Mouse (Mus musculus) kidney, embryonic 14.5 days (tissue): ENCODE data around the gene Clta. TPM values are rescaled to one million over a fixed set of nuclear protein-coding genes. Genes with fewer than 3 reads are reported as not detected.

ENCODE experiments used
- ATAC-seq: fragments of 200-750 bp; cut with Nextera tagmentation; 2 replicates; pipeline ENCODE4 v1.8.0; 2017; ENCODE audit warnings: moderate number of reproducible peaks, mild to moderate bottlenecking, moderate TSS enrichment, moderate library complexity; ENCODE audit not compliant: low FRiP score, low TSS enrichment
- H3K27ac ChIP-seq: fragments of 300-500 bp; sonication (generic); 2 replicates; pipeline ENCODE4 v1.5.1; 2014; ENCODE audit warnings: low read depth, mild to moderate bottlenecking, low read length, moderate library complexity, mixed read lengths
- H3K27me3 ChIP-seq: fragments of 300-500 bp; sonication (generic); 2 replicates; pipeline ENCODE4 v1.6.1; 2014; ENCODE audit warnings: mild to moderate bottlenecking, low read length; ENCODE audit not compliant: control insufficient read depth, insufficient read depth
- H3K36me3 ChIP-seq: fragments of 300-500 bp; sonication (generic); 2 replicates; pipeline ENCODE4 v1.6.1; 2014; ENCODE audit warnings: low read length, mixed read lengths; ENCODE audit not compliant: control insufficient read depth, insufficient read depth
- H3K4me1 ChIP-seq: fragments of 300-500 bp; sonication (generic); 2 replicates; pipeline ENCODE4 v1.6.1; 2014; ENCODE audit warnings: low read length, mixed read lengths; ENCODE audit not compliant: control insufficient read depth, insufficient read depth
- H3K4me2 ChIP-seq: fragments of 300-500 bp; sonication (generic); replicated peaks from 2 replicates; pipeline ENCODE4 v1.6.1; 2014; ENCODE audit warnings: low read depth, mild to moderate bottlenecking, low read length
- H3K4me3 ChIP-seq: fragments of 300-500 bp; sonication (generic); 2 replicates; pipeline ENCODE4 v1.5.1; 2014; ENCODE audit warnings: mild to moderate bottlenecking, low read length
- H3K9ac ChIP-seq: fragments of 300-500 bp; sonication (generic); 2 replicates; pipeline ENCODE4 v1.6.1; 2014; ENCODE audit warnings: low read depth, mild to moderate bottlenecking, low read length, moderate library complexity
- H3K9me3 ChIP-seq: fragments of 300-500 bp; sonication (generic); 2 replicates; pipeline ENCODE4 v1.6.1; 2016; ENCODE audit warnings: low read length; ENCODE audit not compliant: control insufficient read depth
- WGBS: fragments of 180-500 bp; shearing (Covaris S2); extraction: QIAGEN DNeasy Blood & Tissue Kit; methylation state at CpG from one replicate; pipeline ENCODE4 v1.1.7; 2014; 5-methylcytosine and 5-hydroxymethylcytosine counted together
- polyA plus RNA-seq: library from polyadenylated mRNA; unstranded; fragments of >200 nt; fragmentation: Nextera tagmentation; extraction: Ambion mirVana; gene quantifications from 2 replicates; pipeline ENCODE4 v1.2.1, GENCODE M21; 2014

Clta gene
- polyA plus RNA-seq, 1 experiment from 2014 or later, result 242 TPM

GRCm38 (mm10) chr4:43978521-43979443 lies 25.5 kb upstream of the Clta start:
- peaks cover 2% of the 10 kb centered on the region; the same call in 1 of the 2 replicates for H3K4me1 ChIP-seq
- no peak overlapping the region for H3K9ac ChIP-seq
- no peak overlapping the region for H3K4me3 ChIP-seq
- no peaks in the 10 kb centered on the region for H3K27me3 ChIP-seq
- peak; percentile 72 for ATAC-seq
- 0 out of 2 replicates have a peak, but pooled peaks cover 2% of the 10 kb centered on the region for H3K36me3 ChIP-seq
- no peaks in the 10 kb centered on the region for H3K9me3 ChIP-seq
- no peak overlapping the region for H3K4me2 ChIP-seq
- peak overlapping the region; percentile 61; the same call in 1 of the 2 replicates for H3K27ac ChIP-seq
- WGBS, result 30% methylated on average over 17 of the region's 17 CpGs

DNA sequence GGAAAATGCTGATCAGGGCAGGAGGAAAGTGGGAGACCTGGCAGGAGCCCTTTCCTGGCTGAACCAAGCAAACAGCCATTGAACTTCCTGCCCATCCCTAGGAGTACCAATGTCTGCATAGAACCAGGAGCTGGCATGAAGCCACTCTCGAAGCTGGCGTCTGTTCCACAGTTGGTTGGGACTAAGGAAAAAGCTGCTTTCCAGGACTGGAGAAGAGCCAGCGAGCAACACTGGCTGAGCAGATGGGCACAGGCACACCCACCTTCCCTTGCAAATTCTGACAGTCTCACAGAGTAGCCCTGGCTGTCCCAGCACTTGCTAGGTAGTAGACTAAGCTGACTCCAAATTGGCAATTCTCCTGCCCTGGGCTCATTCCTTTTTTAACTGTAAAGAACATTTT lies 24.5 kb upstream of the Clta start:
- ATAC-seq, result no peak

DNA sequence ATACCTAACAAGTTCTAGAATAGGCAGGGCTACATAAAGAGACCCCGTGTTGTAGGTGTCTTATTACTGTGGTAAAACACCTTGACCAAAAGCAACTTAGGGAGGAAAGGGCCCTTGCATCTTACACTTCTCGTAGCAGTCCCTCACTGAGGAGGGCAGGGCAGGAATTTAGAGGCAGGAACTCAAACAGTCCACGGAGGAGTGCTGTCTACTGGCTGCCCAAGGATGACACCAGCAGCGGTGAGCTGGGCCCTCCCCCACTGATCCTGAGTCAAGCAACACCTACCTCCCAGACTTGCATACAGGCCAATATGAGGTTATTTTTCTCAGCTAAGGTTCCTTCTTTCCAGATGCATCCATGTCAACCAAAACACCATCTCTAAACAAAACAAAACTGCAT lies 24.0 kb upstream of the Clta start:
- Histone ChIP-seq H3K27me3 (no peaks in the 10 kb centered on the region), H3K4me1 (peaks cover 2% of the 10 kb centered on the region; the same call in 1 of the 2 replicates), H3K36me3 (0 out of 2 replicates have a peak, but pooled peaks cover 2% of the 10 kb centered on the region), H3K27ac (no peak overlapping the region), H3K9me3 (no peaks in the 10 kb centered on the region), H3K4me3 (no peak overlapping the region), H3K4me2 (no peak overlapping the region), H3K9ac (no peak overlapping the region)
- no peak for ATAC-seq
- 76% methylated on average over 4 of the region's 4 CpGs for WGBS

More for the DNA sequence above, 24.5 kb upstream of the Clta start:
- Histone ChIP-seq H3K4me1 (peaks cover 2% of the 10 kb centered on the region; the same call in 1 of the 2 replicates), H3K9me3 (no peaks in the 10 kb centered on the region), H3K27ac (no peak overlapping the region), H3K4me3 (no peak overlapping the region), H3K36me3 (0 out of 2 replicates have a peak, but pooled peaks cover 2% of the 10 kb centered on the region), H3K4me2 (no peak overlapping the region), H3K9ac (no peak overlapping the region), H3K27me3 (no peaks in the 10 kb centered on the region)
- 84% methylated on average over 3 of the region's 3 CpGs for WGBS

DNA sequence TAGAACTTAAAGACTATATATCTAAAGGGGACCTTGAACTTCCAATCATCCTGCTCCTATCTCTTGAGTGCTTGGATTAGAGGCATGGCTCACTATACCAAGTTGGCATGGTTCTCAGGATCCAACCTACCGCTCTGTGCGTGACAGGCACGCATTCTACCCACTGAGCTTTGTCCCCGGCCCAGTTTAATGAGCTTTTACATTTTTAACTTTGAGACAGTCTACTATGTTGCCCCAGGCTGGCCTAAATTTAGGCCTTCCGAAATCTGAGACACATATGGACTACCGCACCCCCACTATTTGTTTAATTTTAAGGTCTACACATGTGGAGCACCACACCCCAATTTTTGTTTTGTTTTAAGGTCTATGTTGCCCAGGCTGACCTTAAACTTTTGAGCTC lies 23.4 kb upstream of the Clta start:
- H3K4me3 ChIP-seq, result no peak overlapping the region
- no peaks in the 10 kb centered on the region for H3K27me3 ChIP-seq
- ATAC-seq, result no peak
- H3K27ac ChIP-seq, result no peak overlapping the region
- WGBS, result 95% methylated on average over 6 of the region's 6 CpGs
- peaks cover 2% of the 10 kb centered on the region; the same call in 1 of the 2 replicates for H3K4me1 ChIP-seq
- H3K4me2 ChIP-seq, result no peak overlapping the region
- 0 out of 2 replicates have a peak, but pooled peaks cover 2% of the 10 kb centered on the region for H3K36me3 ChIP-seq
- H3K9me3 ChIP-seq, result no peaks in the 10 kb centered on the region
- no peak overlapping the region for H3K9ac ChIP-seq

GRCm38 (mm10) chr4:43981251-43981650 lies 23.0 kb upstream of the Clta start:
- Histone ChIP-seq H3K4me1 (peaks cover 2% of the 10 kb centered on the region; the same call in 1 of the 2 replicates), H3K9me3 (no peaks in the 10 kb centered on the region), H3K4me3 (no peak overlapping the region), H3K27me3 (no peaks in the 10 kb centered on the region), H3K27ac (no peak overlapping the region), H3K4me2 (no peak overlapping the region), H3K36me3 (0 out of 2 replicates have a peak, but pooled peaks cover under 1% of the 10 kb centered on the region), H3K9ac (no peak overlapping the region)
- no peak for ATAC-seq
- whole genome bisulfite sequencing, result 90% methylated on average over 7 of the region's 7 CpGs

- peak overlapping the region; percentile 62; the same call in 1 of the 2 replicates for H3K9ac ChIP-seq
- no peak overlapping the region for H3K27ac ChIP-seq
- H3K4me3 ChIP-seq, result peak overlapping the region; percentile 34
- ATAC-seq, result peak; percentile 93
- peak overlapping the region; percentile 65 for H3K4me2 ChIP-seq
- H3K4me1 ChIP-seq, result peaks cover 2% of the 10 kb centered on the region; the same call in 1 of the 2 replicates
- H3K9me3 ChIP-seq, result no peaks in the 10 kb centered on the region
- H3K36me3 ChIP-seq, result no peaks in the 10 kb centered on the region
- 2% methylated on average over 24 of the region's 24 CpGs for WGBS
- no peaks in the 10 kb centered on the region for H3K27me3 ChIP-seq
These were observed 22.1 kb upstream of the Clta start for GRCm38 (mm10) chr4:43982053-43982732.

GRCm38 (mm10) chr4:43983181-43983580 lies 21.1 kb upstream of the Clta start, which contains the start of gene Ccin:
Gene Ccin, plus strand, starts transcription at chr4:43983483.
- no peaks in the 10 kb centered on the region for H3K27me3 ChIP-seq
- WGBS, result 77% methylated on average over 11 of the region's 11 CpGs
- H3K4me3 ChIP-seq, result peak within 1 kb of the TSS; percentile 34
- H3K9ac ChIP-seq, result peak within 1 kb of the TSS; percentile 62; the same call in 1 of the 2 replicates
- peaks cover 2% of the 10 kb centered on the region; the same call in 1 of the 2 replicates for H3K4me1 ChIP-seq
- H3K4me2 ChIP-seq, result peak within 1 kb of the TSS; percentile 65
- H3K36me3 ChIP-seq, result no peaks in the 10 kb centered on the region
- no peak for ATAC-seq
- H3K9me3 ChIP-seq, result no peaks in the 10 kb centered on the region
- H3K27ac ChIP-seq, result no peak within 1 kb of the TSS

GRCm38 (mm10) chr4:43983756-43984155 lies 20.5 kb upstream of the Clta start:
- no peaks in the 10 kb centered on the region for H3K9me3 ChIP-seq
- H3K4me2 ChIP-seq, result no peak overlapping the region
- H3K27ac ChIP-seq, result no peak overlapping the region
- peaks cover 2% of the 10 kb centered on the region; the same call in 1 of the 2 replicates for H3K4me1 ChIP-seq
- no peaks in the 10 kb centered on the region for H3K36me3 ChIP-seq
- no peak for ATAC-seq
- H3K27me3 ChIP-seq, result no peaks in the 10 kb centered on the region
- WGBS, result 93% methylated on average over 22 of the region's 22 CpGs
- no peak overlapping the region for H3K4me3 ChIP-seq
- no peak overlapping the region for H3K9ac ChIP-seq
